ENCODE assay signal across 7 mouse cellular contexts in genomic region chr2:166187319-166187718, GRCm38 (mm10). TPM values are rescaled to one million over a fixed set of nuclear protein-coding genes. Genes with fewer than 3 reads are reported as not detected.
DNase-seq lines count a peak whose midpoint lies in the region; ATAC-seq lines count a peak whose summit lies in the region.
"Not testable (repeated sequence)": the region's sequence is repeated elsewhere in the genome, so short reads cannot be mapped to it uniquely, and the experiment has no call there.

No protein-coding gene starts in this region.

- WGBS in embryonic facial prominence, embryonic 11.5 days, result 56% methylated on average over 7 of the region's 8 CpGs
- 38% methylated on average over 7 of the region's 8 CpGs for WGBS in heart, embryonic 11.5 days (ENCODE audit: insufficient replicate concordance)
- WGBS in hindbrain, embryonic 10.5 days, result 62% methylated on average over 8 of the region's 8 CpGs
- WGBS in intestine, embryonic 15.5 days, result 18% methylated on average over 8 of the region's 8 CpGs
- WGBS in limb, embryonic 10.5 days, result 6% methylated on average over 8 of the region's 8 CpGs
- 11% methylated on average over 7 of the region's 8 CpGs for WGBS in neural tube, embryonic 11.5 days
- 16% methylated on average over 7 of the region's 8 CpGs for WGBS in stomach, embryonic 14.5 days

- not testable (repeated sequence) for H3K4me1 ChIP-seq in embryonic facial prominence, embryonic 11.5 days (ENCODE audit: control insufficient read depth, insufficient read depth, low read length)
- peaks cover 16% of the 10 kb centered on the region for H3K4me1 ChIP-seq in heart, embryonic 11.5 days (ENCODE audit: control insufficient read depth, insufficient read depth, low read length)
- peaks cover 35% of the 10 kb centered on the region for H3K4me1 ChIP-seq in hindbrain, embryonic 10.5 days (replicated peaks)
- peaks cover 25% of the 10 kb centered on the region for H3K4me1 ChIP-seq in intestine, embryonic 15.5 days (replicated peaks)
- H3K4me1 ChIP-seq in limb, embryonic 10.5 days, result peaks cover 84% of the 10 kb centered on the region
- H3K4me1 ChIP-seq in neural tube, embryonic 11.5 days (ENCODE audit: control insufficient read depth, insufficient read depth, low read length), result peaks cover 16% of the 10 kb centered on the region
- H3K4me1 ChIP-seq in stomach, embryonic 14.5 days (ENCODE audit: control insufficient read depth, insufficient read depth, low read length), result peaks cover 14% of the 10 kb centered on the region

- not testable (repeated sequence) for H3K36me3 ChIP-seq in embryonic facial prominence, embryonic 11.5 days (replicated peaks; ENCODE audit: control insufficient read depth, insufficient read depth, low read depth, low read length); heart, embryonic 11.5 days (ENCODE audit: control insufficient read depth, insufficient read depth, low read length); hindbrain, embryonic 10.5 days; intestine, embryonic 15.5 days; limb, embryonic 10.5 days; neural tube, embryonic 11.5 days (ENCODE audit: control insufficient read depth, insufficient read depth, low read length); stomach, embryonic 14.5 days (ENCODE audit: control insufficient read depth, insufficient read depth, low read length)

- ATAC-seq in embryonic facial prominence, embryonic 11.5 days (replicated peaks; ENCODE audit: insufficient number of reproducible peaks, low FRiP score, low TSS enrichment, low read depth); heart, embryonic 11.5 days (replicated peaks; ENCODE audit: insufficient number of reproducible peaks, low FRiP score, low TSS enrichment); neural tube, embryonic 11.5 days (ENCODE audit: insufficient read depth, low FRiP score, low TSS enrichment); stomach, embryonic 14.5 days (ENCODE audit: insufficient number of reproducible peaks, insufficient read depth, low FRiP score, low read depth): not testable (repeated sequence)
- 0 out of 2 replicates have a peak, but pooled peaks have one; percentile 8 for ATAC-seq in intestine, embryonic 15.5 days

- not testable (repeated sequence) for H3K4me2 ChIP-seq in embryonic facial prominence, embryonic 11.5 days (ENCODE audit: low read depth, low read length); heart, embryonic 11.5 days; intestine, embryonic 15.5 days (replicated peaks); neural tube, embryonic 11.5 days (ENCODE audit: low read depth); stomach, embryonic 14.5 days (replicated peaks; ENCODE audit: low read depth, low read length)

- H3K4me3 ChIP-seq in embryonic facial prominence, embryonic 11.5 days (ENCODE audit: low read depth, low read length); heart, embryonic 11.5 days (ENCODE audit: low read depth, low read length); hindbrain, embryonic 10.5 days; intestine, embryonic 15.5 days (replicated peaks); limb, embryonic 10.5 days; neural tube, embryonic 11.5 days (ENCODE audit: low read depth, low read length); stomach, embryonic 14.5 days (ENCODE audit: low read depth, low read length): not testable (repeated sequence)

- not testable (repeated sequence) for DNase-seq in embryonic facial prominence, embryonic 11.5 days (ENCODE audit: low spot score); hindbrain, embryonic 10.5 days (ENCODE audit: low spot score); limb, embryonic 10.5 days (ENCODE audit: low spot score); neural tube, embryonic 11.5 days (ENCODE audit: low spot score)

- H3K27me3 ChIP-seq in embryonic facial prominence, embryonic 11.5 days (ENCODE audit: control insufficient read depth, insufficient read depth, low read length); heart, embryonic 11.5 days (ENCODE audit: control insufficient read depth, insufficient read depth, low read length); intestine, embryonic 15.5 days (replicated peaks); limb, embryonic 10.5 days (ENCODE audit: low read depth, poor library complexity, severe bottlenecking); neural tube, embryonic 11.5 days (ENCODE audit: control insufficient read depth, insufficient read depth, low read length); stomach, embryonic 14.5 days (ENCODE audit: control insufficient read depth, insufficient read depth, low read length): not testable (repeated sequence)
- peaks cover 27% of the 10 kb centered on the region for H3K27me3 ChIP-seq in hindbrain, embryonic 10.5 days (ENCODE audit: insufficient read depth, poor library complexity, severe bottlenecking)

- 0 out of 2 replicates have a peak overlapping the region, but pooled peaks have one; percentile 7 for H3K9ac ChIP-seq in embryonic facial prominence, embryonic 11.5 days (replicated peaks; ENCODE audit: low read length)
- H3K9ac ChIP-seq in heart, embryonic 11.5 days (ENCODE audit: low read depth, low read length); intestine, embryonic 15.5 days; neural tube, embryonic 11.5 days (ENCODE audit: low read length); stomach, embryonic 14.5 days (replicated peaks; ENCODE audit: low read depth, low read length): not testable (repeated sequence)

- H3K27ac ChIP-seq in embryonic facial prominence, embryonic 11.5 days (replicated peaks; ENCODE audit: low read depth, low read length), result not testable (repeated sequence)
- H3K27ac ChIP-seq in heart, embryonic 11.5 days (ENCODE audit: low read depth, low read length), result 0 out of 2 replicates have a peak overlapping the region, but pooled peaks have one; percentile 41
- peak overlapping the region; percentile 17; the same call in 1 of the 2 replicates for H3K27ac ChIP-seq in hindbrain, embryonic 10.5 days
- peak overlapping the region; percentile 73 for H3K27ac ChIP-seq in intestine, embryonic 15.5 days
- H3K27ac ChIP-seq in limb, embryonic 10.5 days, result peak overlapping the region; percentile 84
- H3K27ac ChIP-seq in neural tube, embryonic 11.5 days (ENCODE audit: low read depth, low read length), result peak overlapping the region; percentile 68
- peak overlapping the region; percentile 64; the same call in 1 of the 2 replicates for H3K27ac ChIP-seq in stomach, embryonic 14.5 days (ENCODE audit: low read length)

- not testable (repeated sequence) for H3K9me3 ChIP-seq in embryonic facial prominence, embryonic 11.5 days (replicated peaks; ENCODE audit: control insufficient read depth, low read length); heart, embryonic 11.5 days (replicated peaks; ENCODE audit: control insufficient read depth, low read length); hindbrain, embryonic 10.5 days; intestine, embryonic 15.5 days; limb, embryonic 10.5 days (replicated peaks); neural tube, embryonic 11.5 days (ENCODE audit: control insufficient read depth, low read length); stomach, embryonic 14.5 days (ENCODE audit: control insufficient read depth, low read depth, low read length)

RNA-seq across cellular contexts. Expression of gene Sulf2, which starts 31.9 kb away (rescaled TPM):
- polyA plus RNA-seq in embryonic facial prominence, embryonic 11.5 days (2014; fragmentation: Nextera tagmentation; extraction: Ambion mirVana), result 166 and 168 TPM in 2 replicates
- 111 and 114 TPM in 2 replicates for polyA plus RNA-seq in heart, embryonic 11.5 days (2014; fragmentation: Nextera tagmentation; extraction: Ambion mirVana)
- polyA plus RNA-seq in hindbrain, embryonic 10.5 days (2016; fragmentation: Nextera tagmentation; extraction: Ambion mirVana), result 83.8 and 87.8 TPM in 2 replicates
- 100 and 106 TPM in 2 replicates for polyA plus RNA-seq in intestine, embryonic 15.5 days (2015; fragmentation: Nextera tagmentation; extraction: Ambion mirVana)
- polyA plus RNA-seq in limb, embryonic 10.5 days (2016; fragmentation: Nextera tagmentation; extraction: Ambion mirVana), result 157 and 188 TPM in 2 replicates
- polyA plus RNA-seq in neural tube, embryonic 11.5 days (2014; fragmentation: Nextera tagmentation; extraction: Ambion mirVana), result 156 and 161 TPM in 2 replicates
- polyA plus RNA-seq in stomach, embryonic 14.5 days (2014; fragmentation: Nextera tagmentation; extraction: Ambion mirVana), result 233 and 235 TPM in 2 replicates
